Mouse (Mus musculus) spleen, postnatal 10 days (tissue): Measurements from ENCODE around the gene Tmco4.
A peak's percentile ranks its signal among the peaks of the same experiment; 100 is the strongest.

Source experiments
- DNase-seq, 2 experiments: peaks; one replicate each; pipeline ENCODE4 v3.0.0; 2021 to 2022; ENCODE audit warnings: low spot score in 2 of 2

The Tmco4 gene

GRCm38 (mm10) chr4:138972827-138973718, at the start of gene Tmco4:
TSS of gene Tmco4 (plus strand) at chr4:138972888.
- peak; percentile 67 to 75 for DNase-seq

GRCm38 (mm10) chr4:138925561-138925960, 47.1 kb upstream of the Tmco4 start:
- no peak for DNase-seq

GRCm38 (mm10) chr4:138933862-138934261, 38.8 kb upstream of the Tmco4 start:
- no peak for DNase-seq

GRCm38 (mm10) chr4:138934456-138935145, 38.1 kb upstream of the Tmco4 start:
- no peak for DNase-seq

- no peak for DNase-seq
Observed at GRCm38 (mm10) chr4:138938495-138939269, 34.0 kb upstream of the Tmco4 start.

- no peak for DNase-seq
Observed at GRCm38 (mm10) chr4:138939481-138939880, 33.2 kb upstream of the Tmco4 start.

GRCm38 (mm10) chr4:138941401-138941800, 31.3 kb upstream of the Tmco4 start:
- DNase-seq: no peak

GRCm38 (mm10) chr4:138941966-138942365, 30.7 kb upstream of the Tmco4 start:
- DNase-seq: no peak

GRCm38 (mm10) chr4:138943730-138944129, 29.0 kb upstream of the Tmco4 start:
- peak; percentile 64 to 92 for DNase-seq

GRCm38 (mm10) chr4:138948257-138948656, 24.4 kb upstream of the Tmco4 start:
- no peak for DNase-seq

GRCm38 (mm10) chr4:138958612-138959011, 14.1 kb upstream of the Tmco4 start:
- DNase-seq: no peak

GRCm38 (mm10) chr4:138959120-138959519, 13.6 kb upstream of the Tmco4 start:
- no peak for DNase-seq

GRCm38 (mm10) chr4:138959926-138960325, 12.8 kb upstream of the Tmco4 start:
- DNase-seq: no peak

GRCm38 (mm10) chr4:138962719-138963118, 10.0 kb upstream of the Tmco4 start:
- no peak for DNase-seq

- DNase-seq: no peak
Observed at GRCm38 (mm10) chr4:138965871-138966270, 6.8 kb upstream of the Tmco4 start.

GRCm38 (mm10) chr4:138966866-138967265, 5.8 kb upstream of the Tmco4 start, which contains the start of gene Rnf186:
TSS of gene Rnf186 (plus strand) at chr4:138967112.
- no peak for DNase-seq

- no peak for DNase-seq
Observed at GRCm38 (mm10) chr4:138967485-138967884, 5.2 kb upstream of the Tmco4 start.

- no peak for DNase-seq
Observed at GRCm38 (mm10) chr4:138968772-138969556, 3.7 kb upstream of the Tmco4 start.

- no peak for DNase-seq
Observed at GRCm38 (mm10) chr4:138969736-138970135, 3.0 kb upstream of the Tmco4 start.

- no peak for DNase-seq
Observed at GRCm38 (mm10) chr4:138971371-138971770, 1.3 kb upstream of the Tmco4 start.

GRCm38 (mm10) chr4:138972139-138972826, 405 bp upstream of the Tmco4 start:
- DNase-seq: peak; percentile 46 to 52
